Mouse (Mus musculus) small intestine, adult 2 months (tissue): ENCODE data around the gene Usf2. TPM values are rescaled to one million over a fixed set of nuclear protein-coding genes. Genes with fewer than 3 reads are reported as not detected.
A peak's percentile ranks its signal among the peaks of the same experiment; 100 is the strongest.

Experiments used
- H3K27ac ChIP-seq: fragments of 200-500 bp; 2 replicates; pipeline ENCODE4 v1.5.1; 2012; ENCODE audit warnings: low read depth, low read length, control low read depth, inconsistent platforms; ENCODE audit not compliant: insufficient read depth
- H3K27me3 ChIP-seq: fragments of 200-500 bp; 2 replicates; pipeline ENCODE4 v1.6.1; 2012; ENCODE audit warnings: mild to moderate bottlenecking, moderate library complexity, low read length, inconsistent platforms; ENCODE audit not compliant: control insufficient read depth, insufficient read depth
- H3K36me3 ChIP-seq: fragments of 200-500 bp; 2 replicates; pipeline ENCODE4 v1.6.1; 2012; ENCODE audit warnings: mild to moderate bottlenecking, low read length, control low read depth, inconsistent platforms; ENCODE audit not compliant: control insufficient read depth, insufficient read depth
- H3K4me1 ChIP-seq: fragments of 200-500 bp; 2 replicates; pipeline ENCODE4 v1.6.1; 2012; ENCODE audit warnings: low read length, inconsistent platforms, mixed read lengths; ENCODE audit not compliant: control insufficient read depth, insufficient read depth, insufficient read length
- H3K4me3 ChIP-seq: fragments of 200-500 bp; 2 replicates; pipeline ENCODE4 v1.5.1; 2012; ENCODE audit warnings: low read depth, mild to moderate bottlenecking, control low read depth, inconsistent platforms, low read length, moderate library complexity
- CTCF ChIP-seq: fragments of 200-500 bp; IDR thresholded peaks from 2 replicates; pipeline ENCODE4 v1.5.1; 2012; ENCODE audit warnings: low read depth, mild to moderate bottlenecking, control low read depth, inconsistent platforms, low read length, moderate library complexity, mixed read lengths; ENCODE audit not compliant: insufficient replicate concordance, insufficient read length; ENCODE audit errors: extremely low read depth
- POLR2A ChIP-seq: fragments of 200-500 bp; IDR thresholded peaks from 2 replicates; pipeline ENCODE4 v1.6.1; 2012; ENCODE audit warnings: low read depth, mild to moderate bottlenecking, control low read depth, inconsistent platforms, low read length, moderate library complexity
- WGBS: fragments of 180-500 bp; shearing (Covaris S2); methylation state at CpG from one replicate; pipeline ENCODE4 v1.1.7; 2018; 5-methylcytosine and 5-hydroxymethylcytosine counted together
- polyA plus RNA-seq: library from polyadenylated mRNA; depleted of rRNA; stranded (reverse); fragments of >200 nt; gene quantifications from 2 replicates; pipeline ENCODE4 v1.2.3, GENCODE M21; 2012; rRNA removed

The Usf2 gene
- 78.9 and 162 TPM in 2 replicates for polyA plus RNA-seq

DNA sequence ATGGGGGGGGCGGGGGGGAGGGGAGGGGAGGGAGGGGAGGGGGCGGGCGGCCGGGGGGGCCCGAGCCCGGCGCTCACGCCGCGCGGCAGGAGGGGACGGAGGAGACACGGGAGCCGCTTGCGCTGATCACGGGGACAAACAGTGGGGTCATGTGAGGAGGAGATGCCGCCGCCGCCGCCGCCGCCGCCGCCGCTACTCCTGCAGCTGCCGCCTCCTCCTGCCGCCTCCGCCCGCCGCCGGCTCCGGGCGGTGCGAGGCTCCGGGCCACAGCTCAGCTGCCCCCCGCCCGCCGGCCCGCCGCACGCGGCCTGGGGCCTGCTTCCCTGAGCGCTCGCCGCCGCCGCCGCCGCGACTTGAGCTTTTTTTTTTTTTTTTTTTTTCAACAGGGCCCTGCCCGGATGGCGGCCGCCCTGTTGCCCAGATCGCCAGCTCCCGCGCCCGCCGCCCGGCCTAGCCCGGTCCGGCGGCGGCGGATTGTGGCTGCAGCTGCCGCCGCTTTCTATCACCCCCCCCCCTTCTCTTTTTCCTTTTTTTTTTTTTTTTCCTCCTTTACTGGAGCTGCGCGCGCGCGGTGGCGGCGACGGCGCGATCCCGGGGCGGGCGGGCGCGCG is at the start of gene Usf2:
Gene Usf2 (minus strand): TSS at position 48 of the 611 bp plus-strand sequence.
- Histone ChIP-seq H3K36me3 (peaks cover 55% of the 10 kb centered on the region), H3K4me1 (peaks cover 6% of the 10 kb centered on the region), H3K27me3 (no peaks in the 10 kb centered on the region), H3K4me3 (peak within 1 kb of the TSS; percentile 100), H3K27ac (peak within 1 kb of the TSS; percentile 100)
- under 1% methylated on average over 79 of the region's 82 CpGs for WGBS
- TF ChIP-seq CTCF (no peak), POLR2A (no peak; the same call in 1 of the 2 replicates)

DNA sequence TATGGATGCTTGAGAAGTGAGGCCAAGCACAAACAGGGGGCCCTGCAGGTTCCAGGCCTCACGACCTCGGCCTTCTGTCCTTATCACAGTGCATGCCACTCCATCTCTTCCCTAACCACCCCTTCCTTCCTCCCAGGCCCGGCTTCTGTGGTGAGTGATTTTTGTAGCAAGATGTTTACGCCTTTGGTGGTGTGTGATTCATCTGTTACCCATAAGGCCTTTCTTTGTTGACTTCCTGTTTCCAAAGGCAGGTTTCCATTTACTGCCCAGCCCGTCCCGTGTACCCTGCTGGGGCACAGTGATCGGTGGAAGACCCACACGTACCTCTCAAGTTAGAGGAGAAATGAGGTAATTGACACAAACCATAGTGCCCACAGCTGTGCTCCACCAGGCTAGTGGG is 46.0 kb upstream of the Usf2 start:
- TF ChIP-seq POLR2A, result no peak
- no peak for TF ChIP-seq CTCF
- Histone ChIP-seq H3K4me1 (peaks cover 11% of the 10 kb centered on the region), H3K27me3 (no peaks in the 10 kb centered on the region), H3K4me3 (no peak overlapping the region), H3K36me3 (no peaks in the 10 kb centered on the region), H3K27ac (peak overlapping the region; percentile 23; the same call in 1 of the 2 replicates)
- WGBS, result 54% methylated on average over 8 of the region's 8 CpGs

- Histone ChIP-seq H3K4me3 (peak overlapping the region; percentile 39), H3K27ac (peak overlapping the region; percentile 64)
- WGBS, result 5% methylated on average over 7 of the region's 7 CpGs
Measured at GRCm38 (mm10) chr7:31000505-31001020, 44.0 kb upstream of the Usf2 start.

DNA sequence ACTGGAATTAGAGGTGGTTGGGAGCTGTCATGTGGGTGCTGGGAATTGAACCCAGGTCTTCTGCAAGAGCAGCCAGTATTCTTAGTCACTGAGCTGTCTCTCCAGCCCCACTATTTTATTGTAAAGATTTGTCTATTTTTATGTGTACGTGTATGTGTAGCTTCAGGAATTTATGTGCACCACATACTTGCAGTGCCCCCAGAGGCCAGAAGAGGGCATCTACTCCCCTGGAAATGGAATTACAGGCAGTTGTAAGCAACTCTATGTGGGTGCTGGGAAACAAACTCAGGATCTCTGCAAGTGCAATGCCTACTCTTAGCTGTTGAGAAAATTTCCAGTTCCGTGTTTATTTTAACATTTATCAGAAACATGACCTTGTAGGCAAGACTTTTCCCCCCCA is 39.9 kb upstream of the Usf2 start:
- Histone ChIP-seq H3K4me1 (peaks cover 8% of the 10 kb centered on the region), H3K27me3 (no peaks in the 10 kb centered on the region), H3K4me3 (no peak overlapping the region), H3K36me3 (no peaks in the 10 kb centered on the region), H3K27ac (no peak overlapping the region)
- TF ChIP-seq CTCF, result no peak
- no peak for TF ChIP-seq POLR2A
- 93% methylated on average over 2 of the region's 2 CpGs for whole genome bisulfite sequencing

More at GRCm38 (mm10) chr7:31000505-31001020, 44.0 kb upstream of the Usf2 start:
- Histone ChIP-seq H3K36me3 (no peaks in the 10 kb centered on the region), H3K27me3 (no peaks in the 10 kb centered on the region), H3K4me1 (peaks cover 11% of the 10 kb centered on the region)
- TF ChIP-seq POLR2A (no peak), CTCF (no peak)

DNA sequence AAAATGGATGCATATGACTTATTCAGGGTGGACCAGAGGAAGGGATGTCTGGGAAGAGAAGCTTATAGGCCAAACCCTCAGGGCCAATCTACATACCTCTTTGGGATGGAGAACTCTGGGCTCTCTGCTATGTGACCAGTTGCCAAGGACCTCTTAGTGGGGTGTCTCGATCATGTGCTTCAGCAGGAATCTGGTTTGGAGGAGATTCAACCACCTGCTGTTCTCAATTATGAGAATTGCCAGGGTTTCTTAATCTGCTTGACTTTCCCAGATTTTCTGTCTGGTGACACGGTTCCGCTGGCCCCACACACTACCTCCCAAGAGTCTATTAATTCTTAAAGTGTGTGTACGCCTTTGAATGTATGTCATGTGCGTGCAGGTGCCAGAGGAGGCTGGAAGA is 37.4 kb upstream of the Usf2 start:
- Histone ChIP-seq H3K4me1 (no peaks in the 10 kb centered on the region; the same call in 1 of the 2 replicates), H3K4me3 (no peak overlapping the region), H3K27me3 (no peaks in the 10 kb centered on the region), H3K27ac (no peak overlapping the region), H3K36me3 (no peaks in the 10 kb centered on the region)
- TF ChIP-seq POLR2A (no peak), CTCF (no peak)
- 89% methylated on average over 5 of the region's 5 CpGs for WGBS

- TF ChIP-seq CTCF, result no peak
- TF ChIP-seq POLR2A, result no peak
- Histone ChIP-seq H3K4me3 (no peak overlapping the region), H3K4me1 (no peaks in the 10 kb centered on the region; the same call in 1 of the 2 replicates), H3K36me3 (no peaks in the 10 kb centered on the region), H3K27me3 (no peaks in the 10 kb centered on the region), H3K27ac (no peak overlapping the region)
- WGBS, result 66% methylated on average over 5 of the region's 5 CpGs
Measured at GRCm38 (mm10) chr7:30992148-30992547, 35.5 kb upstream of the Usf2 start.

DNA sequence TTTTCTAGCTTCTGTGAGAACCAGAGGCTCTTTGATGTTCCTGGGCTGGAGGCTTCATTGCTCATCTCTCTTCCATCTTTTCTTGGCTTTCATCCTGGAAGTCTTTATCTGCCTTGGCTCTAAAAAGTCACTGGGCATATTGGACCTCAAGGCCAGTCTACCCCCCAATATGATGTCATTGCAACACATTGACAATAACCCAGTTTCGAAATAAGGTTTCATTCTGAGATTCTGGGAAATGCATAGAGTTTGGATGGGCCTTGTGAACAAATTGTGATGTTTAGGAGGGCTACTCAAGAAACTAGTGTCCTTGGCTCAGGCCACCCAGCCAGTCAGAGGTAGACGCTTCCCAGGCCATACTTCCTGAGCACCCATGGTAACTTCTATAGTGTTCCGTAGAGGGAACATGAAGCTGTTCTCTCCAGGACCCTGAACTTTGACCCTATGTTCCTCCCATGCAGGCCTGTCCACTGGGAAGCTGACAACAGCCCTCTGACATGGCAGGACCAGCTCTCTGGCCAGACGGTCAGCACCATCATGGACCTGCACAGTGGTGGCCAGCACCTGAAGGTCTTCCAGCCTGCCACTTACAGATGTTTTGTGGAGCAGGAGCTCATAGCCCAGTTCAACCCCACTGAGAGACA is 32.0 kb upstream of the Usf2 start:
- H3K36me3 ChIP-seq, result no peaks in the 10 kb centered on the region
- H3K27ac ChIP-seq, result no peak overlapping the region
- H3K27me3 ChIP-seq, result no peaks in the 10 kb centered on the region
- 89% methylated on average over 4 of the region's 4 CpGs for WGBS
- TF ChIP-seq POLR2A (no peak), CTCF (no peak)
- no peak overlapping the region for H3K4me3 ChIP-seq
- no peaks in the 10 kb centered on the region; the same call in 1 of the 2 replicates for H3K4me1 ChIP-seq
